Mouse (Mus musculus): ENCODE results near the gene Prkg1. TPM values are rescaled to one million over a fixed set of nuclear protein-coding genes. Genes with fewer than 3 reads are reported as not detected.

The Prkg1 gene
- total and polyA plus RNA-seq, 3 experiments: 1.0 to 29.0 (median 22.9) TPM

DNA sequence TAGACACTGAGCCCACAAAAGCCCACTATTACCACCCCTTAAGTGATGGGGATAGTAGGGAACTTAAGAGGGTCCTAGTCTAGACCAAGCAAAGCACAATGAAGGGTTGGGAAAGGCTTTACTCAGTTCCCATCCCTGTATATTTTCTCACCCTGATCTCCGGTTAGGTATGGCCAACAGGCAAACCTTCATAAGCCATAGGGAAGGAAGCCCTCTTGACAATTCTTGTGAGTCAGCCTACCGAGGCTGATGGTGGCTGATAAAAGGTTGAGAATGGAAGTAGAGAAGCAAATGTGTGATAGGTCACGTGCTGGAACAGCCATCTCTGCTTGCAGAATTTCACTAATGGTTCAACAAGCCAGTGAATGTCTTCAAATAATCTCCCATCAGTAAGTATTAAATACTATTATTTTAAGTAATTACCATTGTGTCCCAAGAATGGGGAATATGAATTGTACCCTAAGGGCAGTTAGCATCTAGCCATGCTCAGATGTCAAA is 16.7 kb upstream of the Prkg1 start:
- no peaks in the 10 kb centered on the region for H3K27me3 ChIP-seq (ENCODE audit: insufficient read depth, low read length)
- no peak for DNase-seq (ENCODE audit: low spot score)
- no peaks in the 10 kb centered on the region for H3K36me3 ChIP-seq (replicated peaks)
- H3K9me3 ChIP-seq (replicated peaks): no peaks in the 10 kb centered on the region
- TF ChIP-seq POLR2AphosphoS5 (IDR thresholded peaks at IDR 0.05; ENCODE audit: insufficient replicate concordance, low read depth, low read length): no peak
- no peak for TF ChIP-seq GATA1 (IDR thresholded peaks at IDR 0.05; ENCODE audit: borderline replicate concordance, low read length)
- no peak for TF ChIP-seq CTCF (IDR thresholded peaks at IDR 0.05; ENCODE audit: low read depth, low read length)
- TF ChIP-seq GATA2 (IDR thresholded peaks at IDR 0.05; ENCODE audit: borderline replicate concordance, low read depth, low read length): no peak
- TF ChIP-seq TAL1 (conservative IDR thresholded peaks at IDR 0.05; ENCODE audit: low read depth, low read length): no peak
- ATAC-seq (ENCODE audit: extremely low read depth, insufficient number of reproducible peaks, low FRiP score, poor library complexity, severe bottlenecking): peak; percentile 48
- H3K4me1 ChIP-seq (ENCODE audit: insufficient read depth, low read depth, low read length): peaks cover 59% of the 10 kb centered on the region
- peak overlapping the region; percentile 27; the same call in 1 of the 2 replicates for H3K4me3 ChIP-seq (ENCODE audit: low read depth, low read length)

DNA sequence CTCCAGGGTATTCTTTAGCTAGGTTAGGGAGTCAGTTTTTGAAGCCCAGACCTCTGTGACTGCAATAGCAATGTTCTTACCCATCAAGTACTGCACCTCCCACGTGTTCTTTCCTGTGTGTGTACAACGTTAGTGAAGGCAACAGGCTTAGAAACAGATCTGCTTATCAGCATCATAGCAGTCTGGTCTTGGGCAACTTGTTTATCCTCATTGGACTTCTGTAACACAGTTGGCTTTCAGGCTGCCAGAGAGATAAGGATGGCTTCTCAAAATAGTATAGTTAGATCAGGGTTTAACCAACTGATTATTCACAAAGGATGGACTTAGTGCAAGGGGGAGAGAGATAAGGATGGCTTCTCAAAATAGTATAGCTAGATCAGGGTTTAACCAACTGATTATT is 16.2 kb upstream of the Prkg1 start:
- TF ChIP-seq CTCF (IDR thresholded peaks at IDR 0.05; ENCODE audit: low read depth, low read length): no peak
- peak; percentile 98 for TF ChIP-seq TAL1 (conservative IDR thresholded peaks at IDR 0.05; ENCODE audit: low read depth, low read length)
- 0 out of 2 replicates have a peak, but pooled peaks have one; percentile 48 for TF ChIP-seq GATA2 (IDR thresholded peaks at IDR 0.05; ENCODE audit: borderline replicate concordance, low read depth, low read length)
- TF ChIP-seq POLR2AphosphoS5 (IDR thresholded peaks at IDR 0.05; ENCODE audit: insufficient replicate concordance, low read depth, low read length): no peak
- Histone ChIP-seq H3K9me3 (replicated peaks) (no peaks in the 10 kb centered on the region), H3K4me1 (ENCODE audit: insufficient read depth, low read depth, low read length) (peaks cover 58% of the 10 kb centered on the region), H3K27me3 (ENCODE audit: insufficient read depth, low read length) (no peaks in the 10 kb centered on the region), H3K36me3 (replicated peaks) (no peaks in the 10 kb centered on the region), H3K4me3 (ENCODE audit: low read depth, low read length) (no peak overlapping the region)
- peak; percentile 87 for ATAC-seq (ENCODE audit: extremely low read depth, insufficient number of reproducible peaks, low FRiP score, poor library complexity, severe bottlenecking)
- peak; percentile 16 for DNase-seq (ENCODE audit: low spot score)

DNA sequence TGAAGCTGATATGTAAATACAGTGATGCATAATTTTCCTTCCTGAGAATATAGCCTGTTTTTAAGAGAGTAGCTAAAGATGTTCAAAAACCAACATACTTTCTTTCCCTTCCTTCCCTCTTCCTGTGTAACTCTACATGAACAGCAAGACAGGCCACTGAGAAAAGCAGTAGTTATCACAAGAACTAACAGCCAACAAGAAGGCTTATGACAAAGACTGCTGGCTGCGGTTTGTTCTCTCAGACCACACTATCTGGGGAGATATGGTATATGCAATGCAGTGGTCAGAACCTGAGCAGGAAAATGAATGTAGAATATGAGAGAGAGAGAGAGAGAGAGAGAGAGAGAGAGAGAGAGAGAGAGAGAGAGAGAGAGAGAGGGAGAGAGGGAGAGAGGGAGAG is 15.4 kb upstream of the Prkg1 start:
- Histone ChIP-seq H3K27me3 (ENCODE audit: insufficient read depth, low read length) (no peaks in the 10 kb centered on the region), H3K4me1 (ENCODE audit: insufficient read depth, low read depth, low read length) (peaks cover 58% of the 10 kb centered on the region), H3K9me3 (replicated peaks) (no peaks in the 10 kb centered on the region), H3K4me3 (ENCODE audit: low read depth, low read length) (no peak overlapping the region; the same call in 1 of the 2 replicates), H3K36me3 (replicated peaks) (no peaks in the 10 kb centered on the region)
- no peak for DNase-seq (ENCODE audit: low spot score)
- no peak for TF ChIP-seq GATA2 (IDR thresholded peaks at IDR 0.05; ENCODE audit: borderline replicate concordance, low read depth, low read length)
- no peak for TF ChIP-seq CTCF (IDR thresholded peaks at IDR 0.05; ENCODE audit: low read depth, low read length)
- no peak for TF ChIP-seq POLR2AphosphoS5 (IDR thresholded peaks at IDR 0.05; ENCODE audit: insufficient replicate concordance, low read depth, low read length)
- no peak for TF ChIP-seq TAL1 (conservative IDR thresholded peaks at IDR 0.05; ENCODE audit: low read depth, low read length)
- TF ChIP-seq GATA1 (IDR thresholded peaks at IDR 0.05; ENCODE audit: borderline replicate concordance, low read length): no peak
- ATAC-seq (ENCODE audit: extremely low read depth, insufficient number of reproducible peaks, low FRiP score, poor library complexity, severe bottlenecking): no peak

DNA sequence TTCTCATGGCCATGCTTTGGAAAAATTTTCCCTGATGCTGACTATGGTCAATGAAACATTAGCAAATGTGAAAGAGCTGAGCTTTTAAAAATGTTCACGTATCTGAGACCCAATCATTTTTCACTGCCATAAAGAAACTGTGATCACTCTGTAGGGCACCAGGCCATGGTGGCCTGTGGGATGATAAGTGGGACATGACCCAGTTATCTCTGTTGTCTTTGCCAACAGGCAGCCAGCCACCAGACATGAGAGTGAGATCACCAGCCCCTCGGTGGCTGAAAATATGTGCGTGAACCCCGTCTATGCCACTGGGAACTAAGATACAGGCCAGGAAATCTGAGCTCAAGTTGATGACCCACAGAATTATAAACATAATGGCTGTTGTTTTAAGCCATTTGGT is 14.2 kb upstream of the Prkg1 start:
- peaks cover 54% of the 10 kb centered on the region for H3K4me1 ChIP-seq (ENCODE audit: insufficient read depth, low read depth, low read length)
- no peak overlapping the region for H3K4me3 ChIP-seq (ENCODE audit: low read depth, low read length)
- no peaks in the 10 kb centered on the region for H3K36me3 ChIP-seq (replicated peaks)
- no peak for ATAC-seq (ENCODE audit: extremely low read depth, insufficient number of reproducible peaks, low FRiP score, poor library complexity, severe bottlenecking)
- no peaks in the 10 kb centered on the region for H3K9me3 ChIP-seq (replicated peaks)
- no peaks in the 10 kb centered on the region for H3K27me3 ChIP-seq (ENCODE audit: insufficient read depth, low read length)
- no peak for TF ChIP-seq POLR2AphosphoS5 (IDR thresholded peaks at IDR 0.05; ENCODE audit: insufficient replicate concordance, low read depth, low read length)
- TF ChIP-seq TAL1 (conservative IDR thresholded peaks at IDR 0.05; ENCODE audit: low read depth, low read length): peak; percentile 33; the same call in 1 of the 2 replicates
- DNase-seq (ENCODE audit: low spot score): no peak

DNA sequence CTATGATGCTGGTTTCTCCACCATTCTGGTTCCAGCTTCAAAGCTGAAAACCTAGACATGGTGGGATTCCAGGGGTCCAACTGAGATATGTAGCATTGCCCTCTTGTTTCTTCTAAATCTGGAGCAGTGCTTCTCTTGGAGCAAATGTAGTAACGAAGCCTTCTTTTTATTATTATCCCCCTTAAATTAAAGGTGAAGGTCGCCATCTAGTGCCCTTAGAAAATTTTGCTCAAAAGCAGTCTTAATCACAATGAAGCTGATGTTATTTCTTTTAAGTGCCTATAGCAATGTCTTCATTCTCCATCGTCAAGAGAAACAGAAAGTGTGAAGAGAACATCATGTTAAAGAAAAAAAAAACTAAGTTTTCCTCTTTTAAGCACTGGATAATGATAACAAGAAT is 2.2 kb upstream of the Prkg1 start:
- TF ChIP-seq GATA2 (IDR thresholded peaks at IDR 0.05; ENCODE audit: borderline replicate concordance, low read depth, low read length): no peak
- no peak for TF ChIP-seq CTCF (IDR thresholded peaks at IDR 0.05; ENCODE audit: low read depth, low read length)
- TF ChIP-seq POLR2AphosphoS5 (IDR thresholded peaks at IDR 0.05; ENCODE audit: insufficient replicate concordance, low read depth, low read length): no peak
- no peak for TF ChIP-seq GATA1 (IDR thresholded peaks at IDR 0.05; ENCODE audit: borderline replicate concordance, low read length)
- TF ChIP-seq TAL1 (conservative IDR thresholded peaks at IDR 0.05; ENCODE audit: low read depth, low read length): no peak
- Histone ChIP-seq H3K4me3 (ENCODE audit: low read depth, low read length) (no peak overlapping the region; the same call in 1 of the 2 replicates), H3K4me1 (ENCODE audit: insufficient read depth, low read depth, low read length) (peaks cover 45% of the 10 kb centered on the region), H3K36me3 (replicated peaks) (no peaks in the 10 kb centered on the region), H3K9me3 (replicated peaks) (no peaks in the 10 kb centered on the region), H3K27me3 (ENCODE audit: insufficient read depth, low read length) (no peaks in the 10 kb centered on the region; the same call in 1 of the 2 replicates)
- DNase-seq (ENCODE audit: low spot score) (peak; percentile 41), ATAC-seq (ENCODE audit: extremely low read depth, insufficient number of reproducible peaks, low FRiP score, poor library complexity, severe bottlenecking) (no peak)

DNA sequence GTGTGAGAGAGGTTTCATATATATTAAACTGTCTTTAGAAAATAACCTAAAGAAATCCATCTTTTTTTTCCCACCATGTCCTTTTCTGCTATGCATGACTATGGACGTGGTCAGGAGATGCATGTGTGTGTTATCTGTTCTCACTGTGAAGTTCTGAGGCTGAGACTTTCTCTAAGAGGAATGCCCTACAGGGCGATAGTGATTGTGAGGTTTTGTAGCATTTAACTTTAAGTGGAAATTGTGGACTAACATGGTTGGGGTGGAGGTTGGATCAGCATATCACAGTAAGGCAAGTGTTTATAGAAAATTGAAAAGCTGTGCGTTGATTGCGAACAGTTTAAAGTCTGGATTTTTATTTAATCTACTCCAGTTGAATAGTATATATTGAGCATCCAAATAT is 618 bp upstream of the Prkg1 start:
- TF ChIP-seq TAL1 (conservative IDR thresholded peaks at IDR 0.05; ENCODE audit: low read depth, low read length) (no peak), POLR2AphosphoS5 (IDR thresholded peaks at IDR 0.05; ENCODE audit: insufficient replicate concordance, low read depth, low read length) (no peak), GATA2 (IDR thresholded peaks at IDR 0.05; ENCODE audit: borderline replicate concordance, low read depth, low read length) (no peak), CTCF (IDR thresholded peaks at IDR 0.05; ENCODE audit: low read depth, low read length) (no peak), GATA1 (IDR thresholded peaks at IDR 0.05; ENCODE audit: borderline replicate concordance, low read length) (no peak)
- no peak for ATAC-seq (ENCODE audit: extremely low read depth, insufficient number of reproducible peaks, low FRiP score, poor library complexity, severe bottlenecking)
- H3K27me3 ChIP-seq (ENCODE audit: insufficient read depth, low read length): no peaks in the 10 kb centered on the region; the same call in 1 of the 2 replicates
- H3K9me3 ChIP-seq (replicated peaks): no peaks in the 10 kb centered on the region
- H3K4me1 ChIP-seq (ENCODE audit: insufficient read depth, low read depth, low read length): peaks cover 53% of the 10 kb centered on the region
- no peak for DNase-seq (ENCODE audit: low spot score)
- H3K36me3 ChIP-seq (replicated peaks): no peaks in the 10 kb centered on the region
- H3K4me3 ChIP-seq (ENCODE audit: low read depth, low read length): peak overlapping the region; percentile 38; the same call in 1 of the 2 replicates
